Mouse (Mus musculus) neural tube, embryonic 13.5 days (tissue): ENCODE results near the gene D10Wsu102e. TPM values are rescaled to one million over a fixed set of nuclear protein-coding genes. Genes with fewer than 3 reads are reported as not detected.
"Not testable (repeated sequence)": the region's sequence is repeated elsewhere in the genome, so short reads cannot be mapped to it uniquely, and the experiment has no call there.

ENCODE experiments used
- ATAC-seq: fragments of 200-750 bp; cut with Nextera tagmentation; 2 replicates; pipeline ENCODE4 v1.8.0; 2017; ENCODE audit warnings: low read depth, mild to moderate bottlenecking, moderate TSS enrichment, moderate library complexity
- H3K27ac ChIP-seq: fragments of 300-500 bp; sonication (generic); replicated peaks from 2 replicates; pipeline ENCODE4 v1.5.1; 2015; ENCODE audit warnings: moderate library complexity, mild to moderate bottlenecking, inconsistent platforms
- H3K27me3 ChIP-seq: fragments of 300-500 bp; sonication (generic); 2 replicates; pipeline ENCODE4 v1.6.1; 2015; ENCODE audit warnings: mild to moderate bottlenecking, inconsistent platforms
- H3K36me3 ChIP-seq: fragments of 300-500 bp; sonication (generic); 2 replicates; pipeline ENCODE4 v1.6.1; 2015; ENCODE audit warnings: mild to moderate bottlenecking, inconsistent platforms
- H3K4me1 ChIP-seq: fragments of 300-500 bp; sonication (generic); replicated peaks from 2 replicates; pipeline ENCODE4 v1.6.1; 2015; ENCODE audit warnings: inconsistent platforms
- H3K4me2 ChIP-seq: fragments of 300-500 bp; sonication (generic); 2 replicates; pipeline ENCODE4 v1.6.1; 2015; ENCODE audit warnings: inconsistent platforms, mild to moderate bottlenecking, moderate library complexity
- H3K4me3 ChIP-seq: fragments of 300-500 bp; sonication (generic); 2 replicates; pipeline ENCODE4 v1.5.1; 2015; ENCODE audit warnings: mild to moderate bottlenecking, inconsistent platforms
- H3K9ac ChIP-seq: fragments of 300-500 bp; sonication (generic); 2 replicates; pipeline ENCODE4 v1.6.1; 2015; ENCODE audit warnings: moderate library complexity, mild to moderate bottlenecking, inconsistent platforms
- H3K9me3 ChIP-seq: fragments of 300-500 bp; sonication (generic); 2 replicates; pipeline ENCODE4 v1.6.1; 2016; ENCODE audit warnings: inconsistent platforms
- WGBS: fragments of 180-500 bp; shearing (Covaris S2); methylation state at CpG from one replicate; pipeline ENCODE4 v1.1.7; 2015; 5-methylcytosine and 5-hydroxymethylcytosine counted together
- polyA plus RNA-seq: library from polyadenylated mRNA; unstranded; fragments of >200 nt; fragmentation: Nextera tagmentation; extraction: Ambion mirVana; gene quantifications from 2 replicates; pipeline ENCODE4 v1.2.1, GENCODE M21; 2015

D10Wsu102e gene
- polyA plus RNA-seq, 1 experiment from 2014 or later, result 0.82 TPM

DNA sequence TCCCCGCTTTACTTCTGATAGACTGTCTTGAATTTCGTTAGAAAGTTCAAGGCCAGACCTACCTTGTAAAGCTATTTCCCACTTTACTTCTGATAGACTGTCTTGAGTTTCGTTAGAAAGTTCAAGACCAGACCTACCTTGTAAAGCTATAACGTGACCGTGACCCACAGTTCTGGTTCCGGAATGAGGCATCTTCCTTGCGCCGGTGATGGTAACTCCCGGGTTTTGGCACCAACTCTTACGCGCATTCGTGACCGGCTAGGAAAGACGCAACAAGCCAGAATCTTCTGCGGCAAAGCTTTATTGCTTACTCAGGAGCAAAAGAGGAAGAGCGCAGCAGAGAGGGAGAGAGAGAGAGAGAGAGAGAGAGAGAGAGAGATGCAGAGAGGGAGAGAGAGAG, 58.4 kb downstream of the D10Wsu102e start:
- H3K4me2 ChIP-seq, H3K4me3 ChIP-seq, H3K4me1 ChIP-seq, H3K27ac ChIP-seq, H3K27me3 ChIP-seq, ATAC-seq, H3K9ac ChIP-seq: not testable (repeated sequence)
- 97% methylated on average over 16 of the region's 16 CpGs for WGBS
- Histone ChIP-seq H3K9me3 (peaks cover 22% of the 10 kb centered on the region), H3K36me3 (peaks cover 32% of the 10 kb centered on the region)

DNA sequence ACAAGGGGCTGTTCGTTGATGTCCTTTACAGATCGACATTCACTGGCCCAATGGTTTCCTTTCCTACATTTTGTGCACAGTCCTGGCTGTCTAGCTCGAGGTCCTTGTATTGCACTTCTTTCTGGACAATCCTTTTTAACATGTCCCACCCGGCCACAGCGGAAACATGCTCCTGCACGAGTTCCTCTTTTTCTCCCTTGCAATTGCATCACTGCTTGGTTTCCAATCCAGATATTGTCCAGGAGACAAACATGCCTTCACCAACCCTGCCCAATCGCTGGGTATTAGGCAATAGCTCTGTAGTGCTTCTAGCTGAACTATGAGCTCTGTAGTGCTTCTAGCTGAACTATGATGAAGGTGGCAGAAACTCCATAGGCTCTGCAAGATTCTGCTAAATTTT, 88.6 kb downstream of the D10Wsu102e start:
- H3K27me3 ChIP-seq, result no peaks in the 10 kb centered on the region
- no peaks in the 10 kb centered on the region for H3K4me1 ChIP-seq
- no peak overlapping the region for H3K4me2 ChIP-seq
- WGBS, result 92% methylated on average over 7 of the region's 7 CpGs
- H3K9ac ChIP-seq, result no peak overlapping the region
- no peak overlapping the region for H3K27ac ChIP-seq
- no peak for ATAC-seq
- H3K36me3 ChIP-seq, result peaks cover 33% of the 10 kb centered on the region
- H3K4me3 ChIP-seq, result no peak overlapping the region
- peaks cover 61% of the 10 kb centered on the region for H3K9me3 ChIP-seq

DNA sequence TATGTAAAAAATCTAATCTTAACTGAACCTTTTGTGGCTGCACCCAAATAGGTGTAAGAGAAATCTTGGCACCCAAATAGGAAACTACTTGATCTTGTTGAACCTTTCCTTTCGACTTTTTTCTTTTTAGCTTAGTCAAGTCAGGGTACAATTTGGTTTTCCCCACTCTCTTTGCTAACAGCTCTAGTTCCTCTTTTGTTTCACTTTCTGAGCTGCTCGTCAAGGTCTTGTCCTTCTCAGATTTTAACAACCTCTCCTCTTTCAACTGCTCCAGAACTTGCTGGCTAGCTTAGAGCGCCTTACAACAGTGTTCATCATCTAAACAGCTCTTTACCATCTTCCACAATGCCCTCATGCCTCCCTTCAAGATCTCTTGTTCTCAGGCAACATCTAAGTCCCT, 97.5 kb downstream of the D10Wsu102e start:
- Histone ChIP-seq H3K4me2 (no peak overlapping the region), H3K27ac (no peak overlapping the region), H3K27me3 (no peaks in the 10 kb centered on the region), H3K4me3 (no peak overlapping the region), H3K9ac (no peak overlapping the region), H3K36me3 (peaks cover 40% of the 10 kb centered on the region), H3K4me1 (no peaks in the 10 kb centered on the region), H3K9me3 (peaks cover 60% of the 10 kb centered on the region)
- 96% methylated on average over 3 of the region's 3 CpGs for WGBS
- no peak for ATAC-seq

DNA sequence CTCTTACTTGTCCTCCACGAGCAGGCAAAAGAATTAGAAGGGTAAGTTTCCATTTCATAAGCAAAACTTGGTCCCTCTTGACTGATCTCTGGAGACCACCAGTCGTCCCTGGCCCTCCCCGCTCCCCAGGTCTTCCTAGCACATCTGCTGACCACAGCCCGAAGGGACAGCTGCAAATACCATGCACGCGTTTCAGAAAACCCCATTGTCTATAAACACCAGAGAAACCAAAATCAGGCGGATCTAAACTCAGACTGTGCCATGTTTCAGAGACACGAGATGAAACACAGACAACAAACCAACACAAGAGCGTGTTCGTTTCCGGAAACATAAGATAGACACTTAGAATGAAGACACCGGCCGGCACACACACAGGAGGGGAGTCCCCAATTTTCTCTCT, 115.2 kb downstream of the D10Wsu102e start:
- no peak overlapping the region for H3K27ac ChIP-seq
- H3K36me3 ChIP-seq, result peaks cover 20% of the 10 kb centered on the region; the same call in 1 of the 2 replicates
- no peak overlapping the region for H3K9ac ChIP-seq
- 96% methylated on average over 13 of the region's 13 CpGs for WGBS
- no peak overlapping the region for H3K4me3 ChIP-seq
- no peak for ATAC-seq
- H3K9me3 ChIP-seq, result peaks cover 10% of the 10 kb centered on the region; the same call in 1 of the 2 replicates
- H3K27me3 ChIP-seq, result no peaks in the 10 kb centered on the region
- no peak overlapping the region for H3K4me2 ChIP-seq
- no peaks in the 10 kb centered on the region for H3K4me1 ChIP-seq

DNA sequence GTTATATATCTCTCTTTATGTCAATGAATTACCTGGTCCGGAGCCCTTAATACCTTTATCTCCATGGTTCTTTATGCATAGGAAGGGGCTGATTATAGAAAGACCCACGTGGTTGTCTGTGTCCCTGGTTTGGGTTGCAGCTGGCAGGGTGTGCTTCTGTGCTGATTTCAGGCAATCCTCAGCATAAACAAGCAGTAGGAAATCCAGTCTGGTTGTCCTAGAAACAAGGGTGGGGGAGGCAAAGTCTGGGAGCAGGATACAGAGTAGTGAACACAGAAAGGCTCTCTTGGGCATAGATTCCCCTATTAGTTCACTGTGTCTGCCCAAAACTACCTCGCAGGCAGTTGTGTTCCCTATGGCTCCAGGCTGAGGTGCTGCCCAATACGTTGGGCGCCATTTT, 117.3 kb downstream of the D10Wsu102e start:
- H3K27me3 ChIP-seq, result no peaks in the 10 kb centered on the region
- H3K4me2 ChIP-seq, result no peak overlapping the region
- H3K4me1 ChIP-seq, result no peaks in the 10 kb centered on the region
- no peak overlapping the region for H3K27ac ChIP-seq
- H3K36me3 ChIP-seq, result peaks cover 26% of the 10 kb centered on the region
- ATAC-seq, result no peak
- 85% methylated on average over 5 of the region's 5 CpGs for WGBS
- no peak overlapping the region for H3K4me3 ChIP-seq
- no peak overlapping the region for H3K9ac ChIP-seq
- H3K9me3 ChIP-seq, result peaks cover 10% of the 10 kb centered on the region; the same call in 1 of the 2 replicates

DNA sequence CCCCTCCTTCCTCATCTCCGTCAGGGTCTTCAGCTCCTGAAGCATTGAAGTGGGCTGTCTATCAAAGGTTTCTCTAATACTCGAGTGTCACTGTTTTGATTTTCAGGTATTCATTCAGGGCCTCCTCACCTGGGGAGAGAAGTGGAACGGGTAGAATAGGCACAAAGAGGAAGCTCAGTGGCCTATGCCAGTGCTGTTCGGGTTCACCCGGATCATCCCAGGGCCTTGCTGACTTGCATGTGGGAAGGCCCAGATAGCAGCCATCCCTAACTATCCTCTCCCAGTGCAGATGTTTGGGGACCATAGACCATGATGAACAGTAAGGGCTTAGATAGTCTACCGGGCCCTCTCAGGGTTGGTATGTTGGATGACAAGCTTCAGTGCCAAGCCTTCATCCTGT, 130.5 kb downstream of the D10Wsu102e start:
- no peak for ATAC-seq
- H3K27me3 ChIP-seq, result no peaks in the 10 kb centered on the region
- no peaks in the 10 kb centered on the region for H3K9me3 ChIP-seq
- H3K4me2 ChIP-seq, result no peak overlapping the region
- H3K9ac ChIP-seq, result no peak overlapping the region
- H3K36me3 ChIP-seq, result peaks cover 89% of the 10 kb centered on the region
- 88% methylated on average over 6 of the region's 6 CpGs for WGBS
- H3K4me1 ChIP-seq, result no peaks in the 10 kb centered on the region
- H3K4me3 ChIP-seq, result no peak overlapping the region
- H3K27ac ChIP-seq, result no peak overlapping the region

DNA sequence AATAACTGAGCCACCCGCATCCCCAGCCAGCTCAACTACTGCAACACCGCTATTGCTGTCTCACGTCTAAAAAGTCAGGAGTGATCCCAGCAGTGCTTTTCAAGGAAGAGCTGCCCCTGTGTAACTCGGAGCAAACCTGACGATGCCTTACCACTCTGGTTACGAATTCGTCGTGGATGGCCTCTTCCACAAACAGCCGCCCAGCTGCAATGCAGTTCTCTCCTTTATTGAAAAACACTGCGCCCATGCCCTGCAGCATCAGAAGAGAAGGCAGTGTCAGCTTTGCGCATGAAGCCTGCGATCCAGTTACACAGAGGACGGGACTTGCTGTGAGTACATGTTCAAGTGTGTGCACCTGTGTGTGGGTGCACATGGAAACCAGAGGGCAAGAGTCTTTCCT, 137.3 kb downstream of the D10Wsu102e start:
- no peaks in the 10 kb centered on the region for H3K9me3 ChIP-seq
- no peak overlapping the region for H3K27ac ChIP-seq
- H3K4me2 ChIP-seq, result no peak overlapping the region
- H3K27me3 ChIP-seq, result no peaks in the 10 kb centered on the region
- WGBS, result 87% methylated on average over 13 of the region's 13 CpGs
- H3K4me3 ChIP-seq, result no peak overlapping the region
- peaks cover 73% of the 10 kb centered on the region for H3K36me3 ChIP-seq
- no peak for ATAC-seq
- no peak overlapping the region for H3K9ac ChIP-seq
- no peaks in the 10 kb centered on the region for H3K4me1 ChIP-seq

DNA sequence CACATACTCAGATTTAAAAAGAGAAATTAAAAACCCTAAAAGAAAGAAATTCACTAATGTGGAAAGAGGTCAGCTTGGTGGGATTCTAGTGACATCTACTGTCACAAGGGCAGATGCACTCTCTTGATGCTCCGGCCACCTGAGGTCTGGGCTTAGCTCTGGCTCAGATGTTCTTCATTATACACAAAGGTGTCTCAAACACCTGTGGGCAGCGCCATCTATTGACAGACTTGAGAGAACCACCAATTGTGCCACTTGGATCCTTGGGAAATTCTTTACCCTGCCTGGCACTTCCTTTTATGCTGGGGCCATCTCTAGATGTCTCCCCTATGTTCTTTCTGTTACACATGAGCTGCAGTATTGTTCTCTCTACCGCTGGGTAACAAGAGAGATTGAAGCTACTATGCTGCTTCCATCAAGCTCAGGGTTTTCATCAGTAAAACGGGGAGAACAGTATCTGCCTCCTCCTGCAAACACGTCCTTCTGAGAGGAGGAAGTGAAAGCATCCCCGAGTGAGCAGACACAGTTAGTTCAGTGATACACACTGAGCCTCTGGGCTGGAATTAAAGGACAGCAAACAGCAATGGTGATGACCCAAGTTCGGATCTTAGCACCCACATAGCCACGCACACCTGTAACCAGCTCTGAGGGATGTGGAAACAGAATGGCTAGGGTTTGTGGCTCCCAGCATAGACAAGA, 149.1 kb downstream of the D10Wsu102e start:
- Histone ChIP-seq H3K9me3 (no peaks in the 10 kb centered on the region), H3K4me2 (no peak overlapping the region), H3K36me3 (peaks cover 92% of the 10 kb centered on the region), H3K9ac (no peak overlapping the region), H3K4me1 (no peaks in the 10 kb centered on the region), H3K4me3 (no peak overlapping the region), H3K27me3 (no peaks in the 10 kb centered on the region), H3K27ac (no peak overlapping the region)
- no peak for ATAC-seq
- 70% methylated on average over 8 of the region's 8 CpGs for WGBS

DNA sequence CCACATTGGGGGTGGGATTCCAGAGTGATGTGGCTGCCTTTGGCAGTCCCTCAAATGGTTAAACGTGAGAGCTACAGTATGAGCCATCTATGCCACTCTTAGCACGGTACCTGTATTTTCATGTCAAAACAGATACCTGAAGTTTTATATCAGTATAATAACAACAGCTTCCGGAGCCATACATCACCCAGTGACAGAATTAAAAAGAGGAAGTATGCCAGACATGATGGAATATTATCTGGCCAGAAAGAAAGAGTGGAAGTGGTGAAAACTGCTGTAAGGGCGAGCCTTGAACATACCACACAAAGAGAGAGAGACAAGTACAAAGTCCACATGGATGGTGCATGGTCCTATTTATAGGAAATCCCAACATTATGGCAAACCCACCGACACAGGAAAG, 151.3 kb downstream of the D10Wsu102e start:
- no peak for ATAC-seq
- no peak overlapping the region for H3K9ac ChIP-seq

DNA sequence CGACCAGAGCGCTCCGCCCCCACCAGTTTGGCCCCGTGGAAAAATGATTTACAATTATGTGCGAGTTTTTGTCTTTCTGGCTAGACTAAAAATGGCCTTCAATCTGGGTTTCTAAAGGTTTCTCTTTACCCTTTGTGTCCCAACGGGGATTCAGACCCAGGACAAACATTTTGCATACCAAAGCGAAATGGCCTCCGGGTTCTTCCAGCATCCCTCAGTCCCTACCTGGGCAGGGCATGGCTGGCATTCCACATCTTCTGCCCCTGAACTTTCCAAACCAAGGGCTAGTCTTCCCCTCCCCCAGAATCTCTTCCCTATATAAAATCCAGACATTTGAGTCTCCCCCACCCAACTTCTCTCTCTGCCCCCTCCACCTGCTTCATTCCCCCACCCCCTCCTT, 153.7 kb downstream of the D10Wsu102e start:
- 77% methylated on average over 8 of the region's 8 CpGs for WGBS
- peaks cover 90% of the 10 kb centered on the region for H3K36me3 ChIP-seq
- no peaks in the 10 kb centered on the region for H3K27me3 ChIP-seq
- H3K4me1 ChIP-seq, result no peaks in the 10 kb centered on the region
- no peak overlapping the region for H3K4me3 ChIP-seq
- H3K4me2 ChIP-seq, result no peak overlapping the region
- H3K9ac ChIP-seq, result no peak overlapping the region
- no peak overlapping the region for H3K27ac ChIP-seq
- ATAC-seq, result no peak
- no peaks in the 10 kb centered on the region for H3K9me3 ChIP-seq

More for the DNA sequence above, 151.3 kb downstream of the D10Wsu102e start:
- H3K9me3 ChIP-seq, result no peaks in the 10 kb centered on the region
- H3K36me3 ChIP-seq, result peaks cover 92% of the 10 kb centered on the region
- no peak overlapping the region for H3K4me3 ChIP-seq
- H3K27ac ChIP-seq, result no peak overlapping the region
- H3K27me3 ChIP-seq, result no peaks in the 10 kb centered on the region
- no peak overlapping the region for H3K4me2 ChIP-seq
- 89% methylated on average over 5 of the region's 5 CpGs for WGBS
- no peaks in the 10 kb centered on the region for H3K4me1 ChIP-seq

DNA sequence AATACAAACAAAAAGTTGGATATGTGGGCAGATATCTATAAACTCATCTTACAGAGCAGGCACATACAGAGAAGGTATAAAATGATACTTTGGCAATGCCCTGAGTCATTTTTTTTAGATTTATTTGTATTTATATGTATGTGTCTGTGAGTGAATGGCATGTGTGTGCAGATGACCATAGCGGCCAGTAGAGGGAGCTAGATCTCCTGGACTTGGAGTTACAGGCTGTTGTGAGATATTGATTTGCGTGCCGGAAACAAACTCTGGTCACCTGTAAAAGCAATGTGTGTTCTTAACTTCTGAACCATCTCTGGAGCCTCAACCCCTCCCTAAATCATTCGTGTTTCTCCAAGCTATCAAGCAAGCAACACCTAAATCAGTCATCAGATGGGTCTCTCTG, 161.0 kb downstream of the D10Wsu102e start:
- no peaks in the 10 kb centered on the region for H3K9me3 ChIP-seq
- H3K9ac ChIP-seq, result no peak overlapping the region
- H3K4me3 ChIP-seq, result no peak overlapping the region
- peaks cover 78% of the 10 kb centered on the region for H3K36me3 ChIP-seq
- ATAC-seq, result no peak
- H3K4me2 ChIP-seq, result no peak overlapping the region
- WGBS, result 82% methylated on average over 4 of the region's 4 CpGs
- H3K4me1 ChIP-seq, result no peaks in the 10 kb centered on the region
- H3K27me3 ChIP-seq, result no peaks in the 10 kb centered on the region
- no peak overlapping the region for H3K27ac ChIP-seq

DNA sequence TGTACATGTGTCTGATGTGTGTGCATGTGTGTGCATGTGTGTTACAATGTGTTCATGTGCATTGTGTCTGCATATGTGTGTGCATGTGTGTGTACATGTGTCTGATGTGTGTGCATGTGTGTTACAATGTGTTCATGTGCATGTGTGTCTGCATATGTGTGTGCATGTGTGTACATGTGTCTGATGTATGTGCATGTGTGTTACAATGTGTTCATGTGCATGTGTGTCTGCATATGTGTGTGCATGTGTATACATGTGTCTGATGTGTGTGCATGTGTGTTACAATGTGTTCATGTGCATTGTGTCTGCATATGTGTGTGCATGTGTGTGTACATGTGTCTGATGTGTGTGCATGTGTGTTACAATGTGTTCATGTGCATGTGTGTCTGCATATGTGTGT, 164.2 kb downstream of the D10Wsu102e start:
- H3K9me3 ChIP-seq, H3K4me2 ChIP-seq, H3K27ac ChIP-seq, ATAC-seq, H3K27me3 ChIP-seq, H3K4me1 ChIP-seq, H3K4me3 ChIP-seq, H3K9ac ChIP-seq: not testable (repeated sequence)
- H3K36me3 ChIP-seq, result peaks cover 62% of the 10 kb centered on the region

DNA sequence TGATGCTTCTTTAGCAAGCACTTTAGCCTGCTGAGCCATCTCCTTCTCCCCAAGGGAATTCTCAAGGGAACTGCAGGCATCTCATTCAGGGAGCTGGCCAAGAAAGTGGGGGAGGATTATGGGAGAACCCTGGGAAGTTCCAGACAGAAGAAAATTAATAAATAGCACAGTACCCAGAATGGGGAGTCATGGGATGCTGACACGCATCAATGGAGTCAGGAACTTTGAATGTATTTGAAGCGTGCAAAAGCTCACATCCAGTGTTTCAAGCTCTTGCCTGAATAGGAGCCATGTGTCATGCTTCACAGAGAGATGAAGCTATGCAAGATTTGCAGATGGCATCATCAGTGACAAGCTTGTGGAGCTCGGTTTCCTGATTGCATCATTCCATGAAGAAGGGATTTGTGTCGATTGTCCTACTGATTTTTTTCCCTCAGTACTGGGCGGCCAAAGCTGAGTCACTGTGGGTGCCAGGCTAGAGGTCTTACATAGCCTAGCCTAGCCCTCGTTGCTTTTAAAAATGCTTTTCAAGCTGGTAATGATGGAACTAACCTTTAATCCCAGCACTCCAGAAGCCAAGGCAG, 170.5 kb downstream of the D10Wsu102e start:
- Histone ChIP-seq H3K4me3 (no peak overlapping the region), H3K9ac (no peak overlapping the region), H3K36me3 (peaks cover 22% of the 10 kb centered on the region), H3K27ac (no peak overlapping the region), H3K4me2 (no peak overlapping the region), H3K27me3 (no peaks in the 10 kb centered on the region), H3K9me3 (peaks cover 5% of the 10 kb centered on the region; the same call in 1 of the 2 replicates), H3K4me1 (peaks cover 16% of the 10 kb centered on the region)
- ATAC-seq, result no peak
- WGBS, result 86% methylated on average over 6 of the region's 6 CpGs
